Mouse (Mus musculus) gonadal fat pad, adult 2 months (tissue): Measurements from ENCODE around the gene Def6. TPM values are rescaled to one million over a fixed set of nuclear protein-coding genes. Genes with fewer than 3 reads are reported as not detected.

Experiments
- DNase-seq: peaks from one replicate; pipeline ENCODE4 v3.0.0-alpha.2; 2012; ENCODE audit warnings: low read depth
- polyA plus RNA-seq: library from polyadenylated mRNA; depleted of rRNA; stranded (reverse); fragments of >200 nt; gene quantifications from 2 replicates; pipeline ENCODE4 v1.2.3, GENCODE M21; 2012; rRNA removed

Gene Def6
- polyA plus RNA-seq, 1 experiment: 11.6 TPM

DNA sequence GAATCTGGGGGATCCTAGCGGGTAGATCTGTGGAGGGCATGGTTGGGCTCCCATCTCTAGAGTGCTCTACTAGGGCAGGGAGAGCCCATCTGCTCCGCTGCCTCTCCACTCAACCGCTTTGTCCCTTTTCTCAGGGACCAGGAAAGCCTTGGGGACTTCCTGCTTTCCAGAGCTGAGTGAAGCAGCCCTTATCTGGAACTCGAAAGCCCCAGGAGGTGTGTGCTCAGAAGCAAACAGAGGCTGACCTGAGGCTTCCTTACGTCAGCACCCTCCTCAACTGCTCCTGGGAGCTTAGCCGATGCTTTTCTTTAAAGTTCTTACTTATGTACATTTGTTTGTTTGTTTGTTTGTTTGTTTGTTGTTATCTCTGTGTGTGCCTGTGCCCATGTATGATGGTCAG lies 65.3 kb downstream of the Def6 start:
- DNase-seq: no peak

DNA sequence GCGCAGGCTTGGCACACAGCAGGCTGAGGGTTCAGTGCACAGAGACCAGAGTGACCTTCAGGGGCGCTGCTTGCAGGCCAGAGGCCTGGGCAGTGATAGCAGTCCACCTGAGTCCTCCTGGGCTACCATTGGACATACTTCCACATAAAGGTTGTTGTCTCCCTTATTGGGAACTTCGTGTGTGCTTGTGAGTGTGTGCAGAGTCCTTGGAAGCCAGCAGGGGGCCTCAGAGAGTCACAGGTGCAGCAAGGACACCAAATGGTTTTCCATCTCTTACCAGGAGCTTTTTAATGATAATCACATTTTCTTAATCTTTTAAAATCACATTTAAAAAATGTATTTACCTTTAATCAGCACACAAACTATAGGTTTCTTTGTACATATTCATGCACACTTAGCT lies 67.2 kb downstream of the Def6 start:
- DNase-seq: no peak

DNA sequence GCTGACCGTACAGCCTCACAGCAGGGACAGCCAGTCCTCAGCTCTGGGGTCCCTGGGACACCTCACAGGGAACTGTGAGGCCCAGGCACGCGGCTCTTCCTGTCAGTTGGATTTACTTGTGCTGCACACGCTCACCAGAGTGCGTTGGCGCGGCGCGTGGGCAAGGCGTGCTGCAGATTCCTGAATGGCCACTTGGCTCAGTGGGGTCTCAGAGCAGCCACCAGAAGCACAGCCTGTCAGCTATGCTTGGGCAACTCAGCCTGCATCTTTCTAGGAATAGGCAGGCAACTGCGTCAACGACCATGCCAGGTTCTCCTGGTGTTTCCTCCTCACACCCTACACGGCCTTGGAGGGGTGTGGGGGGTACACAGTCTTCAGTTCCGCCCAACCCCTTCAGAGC lies 69.6 kb downstream of the Def6 start:
- no peak for DNase-seq

DNA sequence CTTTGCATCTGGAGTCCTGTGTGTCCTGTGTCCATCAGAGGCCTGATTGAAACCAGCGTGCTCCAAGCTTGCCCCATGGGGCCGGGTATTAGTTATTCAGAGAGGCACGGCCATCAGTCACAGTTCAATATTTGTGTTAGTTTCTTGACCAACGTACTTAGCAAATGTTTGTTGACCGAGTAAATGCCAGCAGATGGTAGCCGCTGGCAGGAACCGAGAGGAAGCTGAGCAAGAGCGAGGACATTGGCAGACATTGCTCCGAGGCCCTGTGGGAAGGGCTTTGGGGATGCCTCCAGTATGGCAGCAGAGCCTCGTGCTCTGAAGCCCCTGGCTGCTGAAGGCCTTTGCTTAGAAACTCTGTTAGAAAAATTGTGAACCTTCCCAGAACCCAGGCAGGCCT lies 70.1 kb downstream of the Def6 start:
- DNase-seq: no peak

DNA sequence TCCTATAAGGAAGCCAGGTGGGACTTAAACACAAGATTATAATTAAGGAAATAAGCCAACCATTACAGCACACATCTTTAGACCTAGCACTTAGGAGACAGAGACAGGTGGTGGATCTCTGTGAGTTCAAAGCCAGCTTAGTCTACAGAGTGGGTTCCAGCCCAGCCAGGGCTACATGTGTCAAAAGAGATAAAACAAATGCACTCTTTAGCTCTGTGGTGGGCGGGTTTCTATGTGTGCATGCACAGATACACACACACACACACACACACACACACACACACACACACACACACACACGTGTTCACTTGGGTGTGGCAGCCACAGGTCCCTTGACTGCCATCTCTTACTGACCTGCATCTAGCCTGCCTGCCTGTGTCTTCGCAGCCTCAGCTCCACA lies 70.6 kb downstream of the Def6 start:
- DNase-seq: no peak

Other genes with a start within 250 kb of the Def6 start
- 26.7 and 38.1 TPM in 2 replicates for gene Tcp11, start 127.1 kb upstream of the Def6 start, polyA plus RNA-seq
- gene Scube3, start 65.6 kb upstream of the Def6 start, polyA plus RNA-seq: 2.1 and 2.6 TPM in 2 replicates
- gene Zfp523, start 30.6 kb upstream of the Def6 start, polyA plus RNA-seq: 81.9 and 85.8 TPM in 2 replicates
- gene Ppard, start 24.9 kb downstream of the Def6 start, polyA plus RNA-seq: 40.7 and 42.7 TPM in 2 replicates
- gene Fance, start 105.7 kb downstream of the Def6 start, polyA plus RNA-seq: 14.8 and 17.7 TPM in 2 replicates
- gene Rpl10a, start 120.7 kb downstream of the Def6 start, polyA plus RNA-seq: 1,759 and 1,778 TPM in 2 replicates
- 18.8 and 21.1 TPM in 2 replicates for gene Tead3, start 143.0 kb downstream of the Def6 start, polyA plus RNA-seq
- gene Tulp1, start 157.4 kb downstream of the Def6 start, polyA plus RNA-seq: 1.3 and 1.7 TPM in 2 replicates